Mouse (Mus musculus): ENCODE results near the gene Olfr493.

GRCm38 (mm10) chr7:108323574-108323973 is 23.2 kb downstream of the Olfr493 start, which contains the start of gene Olfr492:
- TF ChIP-seq CTCF (IDR thresholded peaks at IDR 0.05; ENCODE audit: low read depth, low read length), result no peak
- no peak for TF ChIP-seq POLR2A (IDR thresholded peaks at IDR 0.05; ENCODE audit: extremely low read depth, insufficient read depth, low read length)
